Mouse (Mus musculus) brain, embryonic 18.5 days (tissue): Measurements from ENCODE around the gene Nfe2l3.
A peak's percentile ranks its signal among the peaks of the same experiment; 100 is the strongest.

ENCODE experiments used
- DNase-seq: peaks from one replicate; pipeline ENCODE4 v3.0.0-alpha.2; 2012; ENCODE audit warnings: low read depth, low spot score

The Nfe2l3 gene

DNA sequence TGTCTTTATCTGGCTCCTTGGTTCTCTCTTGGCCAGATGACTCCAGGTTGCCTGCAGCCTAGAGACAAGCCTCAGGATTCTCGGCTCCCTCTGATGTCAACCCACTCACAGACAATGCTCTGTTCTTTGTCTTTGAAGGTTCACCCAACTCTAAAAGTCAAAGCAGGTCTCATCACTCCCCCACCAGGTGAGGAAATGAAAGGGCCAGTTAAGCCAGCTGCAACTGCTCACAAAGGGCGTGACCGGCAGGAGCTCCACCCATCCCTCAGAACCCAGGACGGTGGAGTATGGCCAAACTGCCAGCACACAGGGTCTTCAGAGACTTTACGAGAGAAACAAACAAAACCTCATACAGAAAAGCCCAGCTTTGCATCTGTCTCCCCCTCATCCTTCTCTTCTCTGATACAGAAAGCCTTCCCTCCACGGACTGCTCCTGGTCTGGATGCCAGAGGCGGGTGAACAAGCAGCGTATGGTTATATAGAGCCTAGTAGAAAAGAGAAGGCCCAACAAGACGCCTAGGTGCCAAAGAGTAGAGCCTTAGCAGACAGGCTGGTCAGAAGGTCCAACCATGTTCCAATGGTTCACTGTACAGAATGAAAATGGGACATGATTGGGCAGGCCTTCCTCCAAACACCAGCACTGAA, 9.8 kb downstream of the Nfe2l3 start:
- DNase-seq, result no peak

GRCm38 (mm10) chr6:51452927-51453503, 20.5 kb downstream of the Nfe2l3 start:
- no peak for DNase-seq

DNA sequence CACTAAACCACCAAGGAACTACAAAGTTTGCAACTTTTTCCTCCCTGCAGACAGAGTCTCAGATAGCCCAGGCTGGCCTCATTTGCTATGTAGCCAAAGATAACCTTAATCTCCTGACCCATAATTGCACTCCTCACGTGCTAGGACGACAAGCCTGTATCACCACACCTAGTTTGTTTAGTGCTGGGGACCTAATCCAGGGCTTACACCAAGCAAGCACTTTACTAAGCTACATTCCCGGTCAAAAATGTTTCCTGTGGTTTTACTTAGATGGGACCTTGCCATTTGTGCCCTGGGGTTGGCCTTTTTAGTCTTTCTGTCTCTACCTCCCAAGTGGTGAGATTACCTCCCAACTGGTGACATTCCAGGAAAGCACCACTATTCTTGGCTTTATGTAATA, 22.5 kb downstream of the Nfe2l3 start:
- no peak for DNase-seq

- DNase-seq, result no peak
These were observed 23.7 kb downstream of the Nfe2l3 start for GRCm38 (mm10) chr6:51456198-51456597.

DNA sequence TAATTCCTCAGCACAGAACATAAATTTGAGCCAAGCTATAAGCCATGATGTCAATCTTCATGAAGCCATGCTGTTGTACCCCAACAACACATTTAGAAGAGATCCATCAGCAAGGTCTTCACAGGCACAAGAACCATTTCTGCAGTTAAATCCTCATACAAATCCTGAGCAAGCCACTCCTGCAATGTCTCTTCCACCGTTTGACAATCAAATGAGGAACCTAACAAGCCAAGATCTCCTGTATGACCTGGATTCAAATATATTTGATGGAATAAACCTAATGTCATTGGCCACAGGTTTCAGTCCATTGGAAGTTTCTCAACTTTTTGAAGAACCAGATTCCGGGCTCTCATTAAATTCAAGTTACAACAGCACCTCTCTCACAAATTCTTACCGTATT, 24.8 kb downstream of the Nfe2l3 start:
- DNase-seq, result no peak

DNA sequence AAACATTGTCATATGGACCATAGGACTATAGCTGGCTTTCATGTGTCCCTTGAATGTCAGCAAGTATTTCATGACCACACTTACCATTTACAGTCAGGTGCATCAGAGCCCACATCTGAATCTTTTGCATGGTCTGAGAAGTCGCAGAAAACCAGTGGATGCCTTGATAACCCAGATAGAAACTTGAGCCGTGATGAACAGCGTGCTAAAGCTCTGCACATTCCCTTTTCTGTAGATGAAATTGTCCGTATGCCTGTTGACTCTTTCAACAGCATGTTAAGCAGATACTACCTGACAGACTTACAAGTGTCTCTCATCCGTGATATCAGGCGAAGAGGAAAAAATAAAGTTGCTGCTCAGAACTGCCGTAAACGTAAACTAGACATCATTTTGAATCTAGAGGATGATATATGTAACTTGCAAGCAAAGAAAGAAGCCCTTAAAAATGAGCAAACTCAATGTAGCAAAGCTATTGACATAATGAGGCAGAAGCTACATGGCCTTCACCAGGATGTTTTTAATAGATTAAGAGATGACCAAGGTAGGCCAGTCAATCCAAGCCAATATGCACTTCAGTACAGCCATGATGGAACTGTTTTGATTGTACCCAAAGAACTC, 25.4 kb downstream of the Nfe2l3 start:
- no peak for DNase-seq

GRCm38 (mm10) chr6:51458925-51459312, 26.4 kb downstream of the Nfe2l3 start:
- no peak for DNase-seq

- no peak for DNase-seq
These were observed 27.0 kb downstream of the Nfe2l3 start for GRCm38 (mm10) chr6:51459313-51460020.

GRCm38 (mm10) chr6:51460021-51460360, 27.5 kb downstream of the Nfe2l3 start:
- no peak for DNase-seq

DNA sequence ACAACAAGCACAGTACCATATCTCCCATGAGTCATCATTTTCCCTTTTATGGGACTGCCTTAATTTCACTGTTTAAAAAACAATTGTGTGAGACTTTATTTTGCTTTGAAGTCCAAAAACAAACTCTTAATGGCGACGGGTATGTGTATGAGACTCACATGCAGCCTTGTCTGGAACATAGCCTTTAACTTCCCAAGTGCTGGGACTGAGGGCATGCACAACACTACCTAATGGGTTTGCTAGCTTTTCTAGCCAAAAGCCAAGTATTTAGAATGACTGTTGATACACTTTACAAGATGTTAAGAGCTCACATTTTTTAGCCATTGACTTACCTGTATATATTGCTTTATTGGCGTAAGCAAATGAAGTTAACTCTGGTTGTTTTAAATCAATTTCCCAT, 27.9 kb downstream of the Nfe2l3 start:
- DNase-seq, result no peak

DNA sequence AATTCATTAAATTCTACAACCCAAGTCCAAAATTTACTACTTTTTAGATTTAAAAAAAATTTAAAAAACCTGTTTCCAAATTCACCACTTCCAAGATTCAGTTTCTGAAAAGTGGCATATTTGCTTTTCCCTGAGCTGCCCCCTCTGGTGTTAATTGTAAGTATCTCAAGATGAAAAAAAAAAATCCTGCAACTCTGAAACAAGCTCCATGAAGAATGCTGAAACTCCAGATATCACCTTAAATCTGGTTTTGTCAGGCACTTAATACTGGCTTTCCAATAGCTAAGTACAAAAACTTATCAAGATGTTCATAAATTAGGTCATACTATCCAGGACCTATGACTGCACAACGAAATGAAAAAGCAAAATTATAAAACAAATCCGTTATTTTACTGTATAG, 35.2 kb downstream of the Nfe2l3 start:
- no peak for DNase-seq

DNA sequence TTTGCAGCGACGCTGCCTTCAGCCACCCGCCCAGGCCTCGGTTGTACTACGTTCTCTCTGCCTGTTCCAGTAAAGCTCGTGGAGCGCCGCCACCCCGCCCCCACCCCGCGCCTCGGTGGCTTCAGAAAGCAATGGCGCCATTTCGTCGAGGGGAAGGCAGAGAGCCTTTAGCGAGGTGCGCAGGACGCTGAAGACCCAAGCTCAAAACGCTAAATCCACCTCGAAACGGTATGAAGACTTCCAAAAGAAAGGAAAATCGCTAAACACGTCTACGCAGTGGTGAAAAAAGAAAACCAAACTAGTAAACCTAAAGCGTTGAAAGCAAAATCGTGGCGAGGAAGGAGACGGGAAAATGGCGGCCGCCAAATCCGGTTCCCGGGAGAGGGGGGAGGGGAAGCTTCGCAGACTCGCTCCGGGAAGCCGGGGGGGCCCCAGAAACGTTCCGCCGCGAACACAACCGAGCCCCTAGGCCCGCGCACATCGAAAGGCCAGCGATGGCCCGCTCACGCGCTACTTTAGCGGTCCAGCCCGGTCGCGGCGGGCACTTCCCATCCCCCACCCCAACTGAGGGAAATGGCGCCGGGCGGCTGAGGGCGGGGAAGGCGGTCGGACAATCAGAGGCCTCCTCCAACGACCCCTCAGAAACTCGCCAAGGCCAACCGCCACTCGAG, 36.6 kb downstream of the Nfe2l3 start:
- peak; percentile 64 for DNase-seq

- peak; percentile 97 for DNase-seq
These were observed 37.3 kb downstream of the Nfe2l3 start, which contains the start of gene Hnrnpa2b1 for GRCm38 (mm10) chr6:51469715-51470310. Hnrnpa2b1 (minus strand) TSS chr6:51469894.

- DNase-seq, result peak; percentile 86
These were observed 38.1 kb downstream of the Nfe2l3 start, which contains the start of gene Cbx3 for GRCm38 (mm10) chr6:51470311-51471178. Cbx3 (plus strand) TSS chr6:51470360.

DNA sequence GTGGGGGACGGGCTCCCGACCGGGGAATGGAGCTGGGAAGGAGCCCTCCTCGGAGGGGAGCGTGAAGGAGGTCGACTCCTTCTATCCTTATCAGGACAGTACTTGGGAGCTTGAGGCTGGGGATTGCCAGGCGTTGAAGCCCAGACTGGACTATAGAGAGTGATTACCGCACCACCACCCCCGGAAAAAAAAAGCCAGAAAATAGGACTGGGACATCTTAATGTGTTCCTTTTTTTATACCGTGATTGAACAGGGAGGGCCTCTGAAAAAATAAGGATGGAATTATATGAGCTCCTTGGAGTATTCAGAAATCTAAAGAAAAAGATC, 38.7 kb downstream of the Nfe2l3 start:
- DNase-seq, result no peak

GRCm38 (mm10) chr6:51471782-51472181, 39.3 kb downstream of the Nfe2l3 start:
- DNase-seq, result no peak

- no peak for DNase-seq
These were observed 39.7 kb downstream of the Nfe2l3 start for GRCm38 (mm10) chr6:51472213-51472612.

GRCm38 (mm10) chr6:51479136-51479731, 46.8 kb downstream of the Nfe2l3 start:
- DNase-seq, result no peak

- no peak for DNase-seq
These were observed 49.1 kb downstream of the Nfe2l3 start for GRCm38 (mm10) chr6:51481548-51481947.

- DNase-seq, result no peak
These were observed 51.4 kb downstream of the Nfe2l3 start for GRCm38 (mm10) chr6:51483861-51484260.
